Mouse (Mus musculus) liver, adult (tissue): ENCODE results near the gene Smim14.
A peak's percentile ranks its signal among the peaks of the same experiment; 100 is the strongest.

Experiments
- GATA4 ChIP-seq: IDR thresholded peaks from 2 replicates; pipeline ENCODE4 v1.6.1; 2014; ENCODE audit warnings: mild to moderate bottlenecking, low read length; ENCODE audit not compliant: insufficient replicate concordance

Gene Smim14

DNA sequence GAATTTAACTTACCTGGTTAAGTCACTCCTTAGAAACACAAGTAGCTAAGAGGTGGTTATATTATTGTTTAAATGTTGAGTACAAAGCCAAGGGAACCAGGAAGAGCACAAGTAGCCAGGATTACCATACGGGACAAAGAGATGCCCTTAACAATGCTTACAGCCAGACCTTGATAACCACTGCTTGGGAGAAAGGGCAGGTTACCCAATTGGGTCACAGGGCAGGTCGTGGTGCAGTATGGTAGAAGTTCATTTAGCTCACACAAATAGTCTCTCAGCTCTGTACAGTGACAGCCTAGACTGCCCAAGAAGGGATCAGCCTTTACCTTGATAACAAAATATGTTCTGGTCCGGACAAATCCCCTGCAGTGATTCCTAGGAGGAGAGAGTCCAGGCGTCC, 88.0 kb downstream of the Smim14 start:
- TF ChIP-seq GATA4, result peak; percentile 37; the same call in 1 of the 2 replicates

DNA sequence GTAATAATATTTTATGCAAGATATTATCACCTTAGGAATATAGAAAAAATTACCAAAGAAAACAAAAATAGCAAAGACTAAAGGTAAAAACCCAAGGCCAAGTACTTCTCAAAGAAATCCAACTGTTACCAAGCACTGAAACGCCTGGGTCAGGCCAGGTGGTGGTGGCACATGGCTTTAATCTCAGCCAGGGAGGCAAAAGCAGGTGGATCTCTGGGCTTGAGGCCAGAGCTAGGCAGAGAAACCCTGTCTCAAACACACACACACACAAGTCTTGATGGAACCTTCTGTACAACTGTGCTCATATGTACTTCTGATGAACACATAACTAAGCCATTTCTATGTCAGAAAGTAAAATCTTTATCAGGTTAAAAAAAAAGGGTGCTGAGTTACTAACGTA, 89.2 kb downstream of the Smim14 start:
- TF ChIP-seq GATA4, result no peak

DNA sequence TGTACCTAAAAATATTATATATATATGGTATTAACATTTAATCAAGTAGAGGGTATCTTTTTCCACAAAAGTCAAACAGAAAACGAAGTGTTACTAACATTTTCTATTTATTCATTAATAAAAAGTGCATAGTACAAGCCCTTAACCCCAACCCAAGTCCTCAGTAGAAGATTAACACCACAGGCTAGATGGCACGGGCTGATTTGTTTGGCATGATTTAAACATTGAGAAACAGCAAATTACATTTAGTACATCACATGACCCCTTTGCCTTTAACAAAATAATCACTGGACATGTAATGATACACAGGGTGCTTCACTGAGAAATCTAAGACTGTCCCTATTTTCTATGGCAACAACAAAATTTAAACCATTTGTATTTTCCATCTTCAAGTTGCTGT, 90.2 kb downstream of the Smim14 start:
- no peak for TF ChIP-seq GATA4

DNA sequence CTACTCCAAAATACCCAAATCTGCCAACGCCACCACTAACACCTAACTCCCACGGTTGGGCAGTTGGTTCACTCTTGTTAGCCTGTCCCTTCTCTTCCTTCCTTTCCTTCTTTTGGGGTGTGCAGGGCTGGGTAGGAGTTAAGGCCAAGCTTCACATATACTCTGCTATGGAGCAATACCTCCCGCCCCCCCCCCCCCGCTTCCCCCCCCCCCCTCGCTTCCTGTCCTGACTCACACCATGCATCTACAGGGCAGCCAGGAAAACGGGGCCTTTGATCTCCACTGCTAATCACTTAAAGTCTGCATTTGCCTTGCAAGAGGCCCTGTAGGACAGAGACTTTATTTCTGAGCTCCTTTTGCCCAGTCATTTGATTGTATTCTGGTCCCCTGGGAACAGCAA, 92.0 kb downstream of the Smim14 start:
- no peak for TF ChIP-seq GATA4

DNA sequence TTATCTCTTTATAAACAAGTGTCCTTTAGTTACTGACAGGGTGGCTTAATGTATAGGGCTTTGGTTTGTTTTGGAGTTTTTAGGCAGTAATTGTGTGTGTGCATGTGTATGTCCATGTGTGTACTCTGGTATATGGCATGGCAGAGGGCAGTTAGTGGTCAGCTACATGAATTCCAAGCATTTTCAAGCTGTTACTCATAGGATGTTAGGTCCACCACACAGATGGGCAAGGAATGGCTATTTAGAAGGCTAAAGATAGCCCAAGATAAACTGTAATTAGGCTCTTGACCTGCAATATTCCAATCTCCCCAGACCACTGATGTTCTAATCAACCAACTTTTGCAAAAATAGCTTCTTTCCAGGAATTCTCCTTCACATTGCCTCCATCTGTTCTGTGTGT, 98.9 kb downstream of the Smim14 start:
- no peak for TF ChIP-seq GATA4

DNA sequence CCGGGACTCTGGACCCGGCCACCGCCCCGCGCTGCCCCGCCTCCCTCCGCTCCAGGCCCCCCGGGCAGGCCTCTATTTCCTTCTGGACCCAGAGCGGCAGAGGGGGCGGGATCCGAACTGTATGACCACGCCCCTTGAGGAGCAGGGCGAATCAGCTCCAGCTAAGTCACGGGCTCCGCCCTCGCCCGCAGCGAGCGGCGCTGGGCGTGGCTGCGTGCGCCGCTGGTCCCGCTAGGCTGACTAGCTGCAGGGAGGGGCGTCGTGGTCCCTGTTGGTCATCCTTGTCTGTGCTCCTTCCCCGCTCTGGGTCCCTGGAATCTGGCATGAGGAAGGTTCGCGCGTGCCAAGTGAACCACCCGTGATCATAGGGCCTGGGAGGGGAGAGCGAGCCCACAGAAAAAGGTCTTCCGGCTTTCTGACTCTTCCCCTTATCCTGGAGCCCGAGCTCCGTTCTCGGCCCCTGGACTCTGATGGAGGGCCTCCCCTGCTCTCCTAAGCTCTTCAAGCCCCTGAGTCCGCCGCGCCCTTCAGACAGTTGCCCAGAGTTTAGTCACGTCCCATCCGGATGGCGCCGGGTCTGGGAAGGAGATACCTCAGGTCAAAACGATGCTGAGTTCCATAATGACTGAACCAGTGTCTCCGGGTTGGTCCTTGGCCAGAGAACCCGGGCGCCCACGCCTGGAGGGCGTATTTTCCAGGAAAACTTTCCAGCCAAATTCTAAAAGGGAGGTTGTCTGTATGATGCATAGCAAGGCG, 101.0 kb downstream of the Smim14 start, which contains the start of gene Ugdh:
Gene Ugdh (minus strand): TSS at position 144 of the 756 bp plus-strand sequence.
- no peak for TF ChIP-seq GATA4

DNA sequence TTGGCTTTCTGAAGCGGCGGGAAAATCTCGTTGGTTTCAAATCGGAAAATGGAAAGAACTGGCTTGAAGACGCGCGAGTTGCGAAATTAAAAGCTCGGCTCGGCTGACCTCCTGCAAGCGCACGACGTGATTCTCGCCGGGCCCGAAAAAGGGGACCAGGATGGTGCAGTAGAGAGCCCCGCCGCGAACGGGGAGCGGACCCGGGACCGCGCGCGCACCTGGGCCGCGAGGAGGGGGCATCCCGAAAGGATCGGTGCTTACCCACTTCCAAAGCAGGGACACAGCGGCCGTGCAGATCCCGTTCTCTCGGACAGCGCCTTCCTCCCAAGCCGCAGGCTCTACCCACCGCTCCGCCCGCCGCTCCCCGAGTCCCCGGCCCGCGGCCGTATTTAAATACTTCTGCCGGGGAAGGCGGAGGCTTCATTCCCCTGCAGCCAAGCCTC, 101.6 kb downstream of the Smim14 start:
- no peak for TF ChIP-seq GATA4

DNA sequence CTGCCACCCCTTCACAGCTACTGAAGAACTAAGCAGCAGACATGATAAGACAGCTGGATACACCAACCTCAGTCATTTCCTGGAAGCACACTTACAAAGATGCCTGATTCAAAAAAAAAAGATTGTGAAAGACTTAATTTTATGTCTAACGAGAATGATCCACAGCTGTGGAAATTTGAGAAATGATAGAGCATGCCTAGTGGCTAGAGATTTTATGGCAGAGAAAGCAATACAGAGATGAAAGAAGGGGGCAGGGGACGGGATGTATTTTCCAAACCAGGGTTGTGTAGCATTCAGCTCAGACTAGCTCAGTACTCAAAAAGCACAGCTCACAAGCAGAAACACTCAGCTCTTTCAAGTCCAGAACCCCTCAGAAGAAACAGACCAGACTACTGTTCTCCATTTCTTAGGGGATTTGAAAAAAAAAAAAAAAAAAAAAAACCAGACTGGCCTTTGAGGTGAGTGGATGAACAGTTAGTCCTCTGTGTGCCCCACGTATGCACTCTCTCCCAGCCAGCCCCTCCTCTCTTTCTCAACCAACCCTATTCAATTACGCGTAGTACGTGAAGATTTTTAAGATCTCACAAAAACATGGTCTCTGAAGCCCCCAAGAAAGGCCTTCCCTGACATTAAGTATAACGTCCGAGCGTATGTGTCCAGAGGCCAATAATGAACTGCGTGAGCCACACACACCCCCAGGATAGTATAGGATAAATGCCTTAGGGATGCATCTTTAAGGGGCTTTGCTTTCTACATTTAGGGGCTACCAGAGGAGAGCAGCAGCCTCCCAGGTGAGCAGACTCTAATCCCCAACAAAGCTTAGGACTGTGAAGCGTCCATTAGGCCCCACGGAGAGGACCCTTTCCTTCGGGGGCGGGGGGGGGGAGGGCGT, 102.3 kb downstream of the Smim14 start:
- no peak for TF ChIP-seq GATA4

DNA sequence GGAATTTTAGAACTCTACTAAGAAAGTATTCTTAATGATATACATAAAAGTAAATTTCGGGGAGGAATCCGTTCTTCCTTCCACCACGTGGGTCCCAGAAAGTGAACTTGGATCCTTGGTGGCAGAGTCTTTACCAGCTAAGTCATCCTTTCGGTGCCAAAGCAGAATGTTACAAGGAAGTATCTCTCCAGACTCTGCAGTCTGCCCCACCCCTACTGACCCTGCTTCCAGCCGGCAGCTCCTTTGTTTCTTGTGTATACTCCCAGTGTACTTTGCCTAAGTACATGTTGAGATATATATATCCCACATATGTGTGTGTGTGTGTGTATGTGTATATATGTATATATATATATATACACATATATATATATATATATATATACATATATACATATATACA, 107.5 kb downstream of the Smim14 start:
- no peak for TF ChIP-seq GATA4

DNA sequence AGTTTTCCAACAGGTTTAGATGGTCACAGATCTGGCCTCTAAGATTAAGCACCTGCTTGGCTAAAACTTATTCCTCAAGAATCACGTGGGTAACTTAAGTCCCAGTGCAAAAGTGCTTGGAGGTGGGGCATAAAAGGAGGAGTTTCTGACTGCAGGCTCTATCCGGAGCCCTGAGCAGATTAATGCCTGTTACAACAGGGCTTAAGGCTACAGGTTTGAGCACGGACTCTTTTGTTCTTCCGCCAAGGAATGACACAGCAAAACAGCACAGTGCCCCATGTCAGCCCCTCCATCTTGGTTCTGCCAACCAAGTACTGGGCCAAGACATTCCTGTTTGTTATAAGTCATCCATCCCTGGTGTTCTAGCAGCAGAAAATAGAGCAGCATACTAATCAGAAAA, 108.7 kb downstream of the Smim14 start:
- no peak for TF ChIP-seq GATA4

DNA sequence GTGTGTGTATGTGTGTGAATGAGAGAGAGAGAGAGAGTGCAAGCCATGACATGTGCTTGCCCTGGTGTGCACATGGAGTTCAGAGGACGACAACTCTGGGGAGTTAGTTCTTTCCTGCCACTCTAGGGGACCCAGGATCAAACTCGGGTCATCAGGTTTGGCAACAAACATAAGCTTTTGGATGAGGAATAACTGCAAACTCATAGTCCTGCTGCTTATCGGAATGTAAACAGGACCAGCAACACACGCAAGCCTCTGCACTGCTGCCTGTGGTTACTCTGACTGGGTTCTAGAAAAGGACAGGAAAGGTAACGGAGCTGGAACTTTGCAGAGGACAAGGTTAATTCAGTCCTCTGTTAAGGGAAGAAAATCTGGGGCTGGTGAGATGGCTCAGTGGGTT, 111.7 kb downstream of the Smim14 start:
- peak; percentile 79 for TF ChIP-seq GATA4

DNA sequence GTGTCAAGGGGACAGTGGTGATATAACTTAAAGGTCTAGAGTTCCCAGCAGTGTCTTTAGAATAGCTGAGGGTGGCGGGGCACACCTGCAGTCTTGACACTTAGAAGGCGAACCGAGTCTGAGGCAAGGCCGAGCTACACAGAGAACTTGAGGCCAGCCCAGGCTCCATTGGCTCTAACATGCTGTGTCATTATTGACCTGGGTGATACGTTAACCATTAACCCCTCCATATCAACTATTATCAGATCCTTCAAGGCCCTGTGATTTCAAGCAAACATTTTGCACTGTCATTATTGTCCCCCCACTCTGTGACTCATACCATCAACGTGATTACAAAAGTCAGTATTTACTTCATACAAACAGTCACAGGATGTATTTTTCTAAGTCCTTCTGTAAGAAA, 112.8 kb downstream of the Smim14 start:
- peak; percentile 89 for TF ChIP-seq GATA4

DNA sequence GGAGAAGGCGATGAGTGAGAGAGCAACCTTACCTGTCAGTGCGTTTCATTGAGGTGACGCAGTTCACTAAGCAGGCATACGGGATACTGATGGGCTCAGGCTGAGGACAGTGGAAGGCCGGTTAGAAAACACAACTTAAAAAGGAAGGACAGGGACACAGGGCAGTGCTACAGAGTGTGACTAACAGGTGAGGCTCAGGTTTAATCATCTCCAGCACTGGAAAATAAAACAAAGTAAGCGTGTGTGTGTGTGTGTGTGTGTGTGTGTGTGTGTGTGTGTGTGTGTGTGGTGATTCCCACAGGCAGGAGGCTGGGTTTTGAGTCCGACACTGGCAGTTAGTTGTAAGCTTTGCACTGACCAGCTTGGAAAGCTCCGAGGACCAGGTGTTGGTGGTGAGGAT, 114.2 kb downstream of the Smim14 start:
- no peak for TF ChIP-seq GATA4

DNA sequence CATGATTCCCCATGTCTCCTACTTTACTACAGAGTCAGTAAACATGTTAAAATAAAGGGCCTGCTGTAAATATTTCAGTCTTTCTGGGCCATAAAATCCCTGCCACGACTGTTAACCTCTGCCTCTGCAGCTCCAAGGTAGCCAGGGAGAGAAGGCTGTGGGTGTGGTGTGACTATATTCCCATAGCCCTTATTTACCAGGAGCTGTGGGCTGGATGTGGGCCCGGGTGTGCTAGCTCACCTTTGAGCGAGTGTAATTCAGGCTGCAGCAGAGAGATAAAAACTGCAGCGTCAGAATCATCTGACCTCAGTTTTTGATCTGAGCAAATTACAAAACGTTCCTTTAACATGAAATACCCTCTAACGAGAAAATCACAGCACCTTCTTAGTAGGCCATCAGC, 116.2 kb downstream of the Smim14 start:
- TF ChIP-seq GATA4, result peak; percentile 44; the same call in 1 of the 2 replicates

DNA sequence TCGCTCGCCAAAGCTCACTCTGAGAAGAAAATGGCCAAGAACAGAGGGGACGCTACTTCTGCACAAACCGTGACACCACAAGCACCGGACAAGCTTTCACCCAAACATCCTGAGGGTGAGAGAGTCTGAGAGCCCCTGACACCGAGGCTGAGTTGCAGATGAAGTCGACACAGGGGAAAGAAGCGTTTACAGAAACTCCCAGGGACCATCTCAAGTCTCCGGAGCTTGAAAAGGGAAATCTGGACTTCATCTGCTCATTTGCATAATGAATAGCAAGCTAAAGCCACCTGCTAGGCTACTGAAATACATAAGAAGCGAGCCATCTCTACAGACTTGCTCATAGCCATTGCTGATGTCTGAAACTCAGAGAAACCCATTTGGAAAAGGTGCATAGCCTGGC, 117.8 kb downstream of the Smim14 start:
- TF ChIP-seq GATA4, result no peak
